Mouse (Mus musculus): ENCODE measurements around the gene Elp4. TPM values are rescaled to one million over a fixed set of nuclear protein-coding genes. Genes with fewer than 3 reads are reported as not detected.

Elp4 gene
- polyA plus RNA-seq, 1 experiment: 2.3 TPM

DNA sequence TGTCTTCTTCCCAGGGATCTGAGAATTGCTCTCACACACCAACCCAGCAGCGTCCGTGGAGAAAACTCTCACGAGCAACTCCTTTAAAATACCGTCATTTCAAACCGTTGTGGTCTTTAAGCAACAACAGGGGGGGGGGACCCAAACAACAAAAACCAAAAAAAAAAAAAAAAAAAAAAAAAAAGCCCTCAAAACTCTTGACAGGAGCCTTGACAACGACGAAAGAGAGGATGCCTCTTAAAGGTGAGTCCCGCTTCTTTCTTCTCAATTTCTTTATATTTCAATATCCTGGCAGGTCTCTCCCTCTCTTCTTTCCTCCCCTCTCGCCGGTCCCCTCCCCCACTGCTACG is 228.7 kb downstream of the Elp4 start:
- TF ChIP-seq POLR2A (IDR thresholded peaks at IDR 0.05; ENCODE audit: borderline replicate concordance, extremely low read depth, low read depth, low read length): no peak
- TF ChIP-seq CTCF (IDR thresholded peaks at IDR 0.05; ENCODE audit: insufficient read depth, low read length): no peak
- Histone ChIP-seq H3K4me3 (replicated peaks; ENCODE audit: extremely low read depth, low read depth, low read length) (no peak overlapping the region), H3K4me1 (ENCODE audit: control insufficient read depth, insufficient read depth, low read length) (peaks cover 13% of the 10 kb centered on the region)
- no peak for DNase-seq
- 1% methylated on average over 11 of the region's 11 CpGs for WGBS

DNA sequence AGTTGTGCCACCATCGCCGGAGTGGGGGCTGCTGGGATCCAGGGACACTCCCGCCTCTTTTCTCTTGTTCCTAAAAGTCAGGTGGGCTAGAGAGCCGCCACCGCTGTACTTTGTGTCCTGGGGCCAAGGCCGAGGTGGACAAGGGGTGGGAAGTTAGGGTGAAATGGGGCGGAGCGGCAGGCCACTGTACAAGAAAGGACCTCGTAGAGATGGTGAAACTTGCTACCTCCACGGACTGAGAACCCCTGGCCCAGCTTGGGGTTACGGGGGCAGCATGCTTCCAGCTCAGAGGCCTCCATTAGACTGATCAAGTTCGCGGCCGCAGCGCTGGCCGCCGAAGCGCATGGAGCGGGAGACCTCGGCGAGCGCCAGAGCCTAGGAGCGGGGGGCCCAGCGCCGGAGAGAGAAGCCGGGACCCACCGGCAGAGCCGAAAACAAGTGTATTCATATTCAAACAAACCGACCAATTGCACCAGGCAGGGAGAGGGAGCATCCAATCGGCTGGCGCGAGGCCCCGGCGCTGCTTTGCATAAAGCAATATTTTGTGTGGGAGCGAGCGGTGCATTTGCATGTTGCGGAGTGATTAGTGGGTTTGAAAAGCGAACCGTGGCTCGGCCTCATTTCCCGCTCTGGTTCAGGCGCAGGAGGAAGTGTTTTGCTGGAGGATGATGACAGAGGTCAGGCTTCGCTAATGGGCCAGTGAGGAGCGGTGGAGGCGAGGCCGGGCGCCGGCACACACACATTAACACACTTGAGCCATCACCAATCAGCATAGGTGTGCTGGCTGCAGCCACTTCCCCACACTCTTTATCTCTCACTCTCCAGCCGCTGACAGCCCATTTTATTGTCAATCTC is 229.3 kb downstream of the Elp4 start:
- H3K4me1 ChIP-seq (ENCODE audit: control insufficient read depth, insufficient read depth, low read length): peaks cover 13% of the 10 kb centered on the region
- no peak for DNase-seq
- H3K4me3 ChIP-seq (replicated peaks; ENCODE audit: extremely low read depth, low read depth, low read length): peak overlapping the region; percentile 6
- WGBS: 3% methylated on average over 49 of the region's 49 CpGs
- TF ChIP-seq POLR2A (IDR thresholded peaks at IDR 0.05; ENCODE audit: borderline replicate concordance, extremely low read depth, low read depth, low read length) (no peak), CTCF (IDR thresholded peaks at IDR 0.05; ENCODE audit: insufficient read depth, low read length) (no peak)

GRCm38 (mm10) chr2:105674061-105674874 is 230.1 kb downstream of the Elp4 start:
- 5% methylated on average over 36 of the region's 36 CpGs for WGBS
- H3K4me1 ChIP-seq (ENCODE audit: control insufficient read depth, insufficient read depth, low read length): peaks cover 13% of the 10 kb centered on the region
- peak; percentile 42 for DNase-seq
- no peak overlapping the region for H3K4me3 ChIP-seq (replicated peaks; ENCODE audit: extremely low read depth, low read depth, low read length)
- TF ChIP-seq POLR2A (IDR thresholded peaks at IDR 0.05; ENCODE audit: borderline replicate concordance, extremely low read depth, low read depth, low read length): no peak
- no peak for TF ChIP-seq CTCF (IDR thresholded peaks at IDR 0.05; ENCODE audit: insufficient read depth, low read length)

- Histone ChIP-seq H3K4me1 (ENCODE audit: control insufficient read depth, insufficient read depth, low read length) (peaks cover 13% of the 10 kb centered on the region), H3K4me3 (replicated peaks; ENCODE audit: extremely low read depth, low read depth, low read length) (no peak overlapping the region)
- TF ChIP-seq POLR2A (IDR thresholded peaks at IDR 0.05; ENCODE audit: borderline replicate concordance, extremely low read depth, low read depth, low read length) (no peak), CTCF (IDR thresholded peaks at IDR 0.05; ENCODE audit: insufficient read depth, low read length) (no peak)
- no peak for DNase-seq
- WGBS: 4% methylated on average over 10 of the region's 10 CpGs
Measured at GRCm38 (mm10) chr2:105673631-105674060, 230.7 kb downstream of the Elp4 start.

- TF ChIP-seq POLR2A (IDR thresholded peaks at IDR 0.05; ENCODE audit: borderline replicate concordance, extremely low read depth, low read depth, low read length) (no peak), CTCF (IDR thresholded peaks at IDR 0.05; ENCODE audit: insufficient read depth, low read length) (no peak)
- H3K4me1 ChIP-seq (ENCODE audit: control insufficient read depth, insufficient read depth, low read length): peaks cover 13% of the 10 kb centered on the region
- DNase-seq: no peak
- no peak overlapping the region for H3K4me3 ChIP-seq (replicated peaks; ENCODE audit: extremely low read depth, low read depth, low read length)
- WGBS: 1% methylated on average over 6 of the region's 6 CpGs
Measured at GRCm38 (mm10) chr2:105673054-105673453, 231.3 kb downstream of the Elp4 start.

- 2% methylated on average over 15 of the region's 16 CpGs for WGBS
- no peak for TF ChIP-seq POLR2A (IDR thresholded peaks at IDR 0.05; ENCODE audit: borderline replicate concordance, extremely low read depth, low read depth, low read length)
- TF ChIP-seq CTCF (IDR thresholded peaks at IDR 0.05; ENCODE audit: insufficient read depth, low read length): no peak
- H3K4me1 ChIP-seq (ENCODE audit: control insufficient read depth, insufficient read depth, low read length): peaks cover 13% of the 10 kb centered on the region
- DNase-seq: no peak
- no peak overlapping the region for H3K4me3 ChIP-seq (replicated peaks; ENCODE audit: extremely low read depth, low read depth, low read length)
Measured at GRCm38 (mm10) chr2:105672596-105672960, 231.8 kb downstream of the Elp4 start.

GRCm38 (mm10) chr2:105671798-105672595 is 232.4 kb downstream of the Elp4 start:
- Histone ChIP-seq H3K4me1 (ENCODE audit: control insufficient read depth, insufficient read depth, low read length) (peaks cover 13% of the 10 kb centered on the region), H3K4me3 (replicated peaks; ENCODE audit: extremely low read depth, low read depth, low read length) (no peak overlapping the region)
- TF ChIP-seq CTCF (IDR thresholded peaks at IDR 0.05; ENCODE audit: insufficient read depth, low read length) (no peak), POLR2A (IDR thresholded peaks at IDR 0.05; ENCODE audit: borderline replicate concordance, extremely low read depth, low read depth, low read length) (no peak)
- no peak for DNase-seq
- 4% methylated on average over 25 of the region's 25 CpGs for WGBS

DNA sequence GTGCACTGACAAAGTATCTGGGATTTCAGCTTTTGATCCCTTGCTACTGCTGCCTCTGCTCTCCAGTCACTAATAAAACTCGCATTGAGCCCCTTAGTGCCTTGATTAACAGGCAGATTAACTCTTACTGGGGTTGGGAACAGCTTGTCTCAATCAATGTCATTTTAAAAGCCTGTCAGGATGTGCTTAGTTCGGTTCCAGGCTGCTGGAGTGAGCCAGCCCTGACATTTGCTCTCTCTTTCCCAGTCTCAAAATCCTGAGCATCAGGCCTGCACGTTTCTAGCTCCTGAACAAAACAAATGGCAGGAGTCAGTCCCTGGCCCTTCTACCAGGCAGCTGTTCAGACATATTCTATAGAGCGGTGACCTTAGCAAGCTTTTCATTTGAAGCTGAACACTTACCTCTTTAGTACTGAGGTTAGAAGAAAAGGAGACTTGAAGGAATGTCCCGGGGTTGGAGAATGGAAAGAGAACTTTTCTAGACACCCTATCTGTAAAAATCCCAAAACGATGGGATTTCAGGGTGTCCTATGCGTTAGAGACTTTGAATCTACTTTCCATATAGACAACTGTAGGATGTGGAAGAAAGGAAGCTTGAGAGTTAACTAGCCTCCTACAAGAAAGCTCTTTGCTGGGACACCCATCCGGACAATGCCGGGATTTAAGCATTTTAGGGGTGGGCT is 233.1 kb downstream of the Elp4 start:
- DNase-seq: no peak
- H3K4me3 ChIP-seq (replicated peaks; ENCODE audit: extremely low read depth, low read depth, low read length): no peak overlapping the region
- peaks cover 10% of the 10 kb centered on the region for H3K4me1 ChIP-seq (ENCODE audit: control insufficient read depth, insufficient read depth, low read length)
- TF ChIP-seq CTCF (IDR thresholded peaks at IDR 0.05; ENCODE audit: insufficient read depth, low read length) (no peak), POLR2A (IDR thresholded peaks at IDR 0.05; ENCODE audit: borderline replicate concordance, extremely low read depth, low read depth, low read length) (no peak)
- 6% methylated on average over 9 of the region's 9 CpGs for WGBS

GRCm38 (mm10) chr2:105670731-105671095 is 233.7 kb downstream of the Elp4 start:
- TF ChIP-seq POLR2A (IDR thresholded peaks at IDR 0.05; ENCODE audit: borderline replicate concordance, extremely low read depth, low read depth, low read length): no peak
- no peak for TF ChIP-seq CTCF (IDR thresholded peaks at IDR 0.05; ENCODE audit: insufficient read depth, low read length)
- Histone ChIP-seq H3K4me1 (ENCODE audit: control insufficient read depth, insufficient read depth, low read length) (peaks cover 6% of the 10 kb centered on the region), H3K4me3 (replicated peaks; ENCODE audit: extremely low read depth, low read depth, low read length) (no peak overlapping the region)
- no peak for DNase-seq
- under 1% methylated on average over 6 of the region's 6 CpGs for WGBS

All from lung, adult 2 months (tissue).